Mouse (Mus musculus): ENCODE data around the gene Met.

DNA sequence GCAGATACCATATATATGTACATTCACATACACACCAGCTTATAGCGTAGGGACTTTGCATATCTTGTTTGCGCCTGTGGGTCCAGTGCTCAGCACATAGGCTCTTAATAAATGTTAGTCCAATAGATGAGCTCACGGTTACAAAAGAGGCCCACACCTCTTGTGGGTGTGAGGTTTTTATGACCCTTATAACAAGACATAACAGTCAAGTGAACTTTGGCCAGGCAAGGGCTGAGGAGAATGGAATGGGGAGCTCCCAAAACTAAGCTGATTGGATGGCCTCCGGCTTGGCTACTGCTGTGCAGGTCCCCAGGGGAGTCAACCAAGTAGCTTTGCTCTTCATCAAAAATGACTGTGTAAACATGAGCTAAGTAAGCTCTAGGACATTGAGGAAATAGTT is 96.1 kb downstream of the Met start:
- TF ChIP-seq CTCF (IDR thresholded peaks at IDR 0.05; ENCODE audit: control insufficient read depth, insufficient read depth, insufficient read length) (no peak), CEBPB (IDR thresholded peaks at IDR 0.05; ENCODE audit: low read depth) (no peak), USF1 (IDR thresholded peaks at IDR 0.05; ENCODE audit: low read depth) (no peak), MAX (IDR thresholded peaks at IDR 0.05) (no peak), FOSL1 (IDR thresholded peaks at IDR 0.05; ENCODE audit: insufficient read depth, low read length, poor library complexity, severe bottlenecking) (no peak), MYOD1 (IDR thresholded peaks at IDR 0.05; ENCODE audit: control insufficient read depth, insufficient read length, low read depth) (no peak)
